Mouse (Mus musculus): Measurements from ENCODE around the gene Trcg1.
A peak's percentile ranks its signal among the peaks of the same experiment; 100 is the strongest.

The Trcg1 gene

GRCm38 (mm10) chr9:57233142-57233541 lies 3.2 kb upstream of the Trcg1 start:
- no peak for DNase-seq

- no peak for DNase-seq
Measured at GRCm38 (mm10) chr9:57233767-57234166, 2.6 kb upstream of the Trcg1 start.

GRCm38 (mm10) chr9:57237705-57238104 lies 1.3 kb downstream of the Trcg1 start:
- no peak for DNase-seq

DNA sequence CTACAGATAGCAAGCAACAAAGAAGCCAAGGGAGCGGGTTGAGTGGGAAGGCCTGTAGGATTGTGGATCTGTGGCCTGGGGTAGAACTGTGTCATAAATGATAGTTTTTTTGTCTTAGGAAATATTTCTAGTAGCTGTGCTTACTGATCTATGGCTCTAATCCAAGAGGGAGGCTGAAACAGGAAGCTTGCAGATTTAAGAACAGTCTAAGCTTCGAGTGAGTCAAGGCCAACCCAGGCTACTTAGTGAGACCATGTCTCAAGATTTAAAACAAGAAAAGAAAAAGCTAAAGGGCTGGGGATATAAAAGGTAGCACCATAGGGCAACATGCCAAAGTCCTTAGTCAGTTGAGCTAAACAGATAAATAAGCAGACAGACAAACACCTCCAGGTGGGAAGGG lies 1.9 kb downstream of the Trcg1 start:
- no peak for DNase-seq

DNA sequence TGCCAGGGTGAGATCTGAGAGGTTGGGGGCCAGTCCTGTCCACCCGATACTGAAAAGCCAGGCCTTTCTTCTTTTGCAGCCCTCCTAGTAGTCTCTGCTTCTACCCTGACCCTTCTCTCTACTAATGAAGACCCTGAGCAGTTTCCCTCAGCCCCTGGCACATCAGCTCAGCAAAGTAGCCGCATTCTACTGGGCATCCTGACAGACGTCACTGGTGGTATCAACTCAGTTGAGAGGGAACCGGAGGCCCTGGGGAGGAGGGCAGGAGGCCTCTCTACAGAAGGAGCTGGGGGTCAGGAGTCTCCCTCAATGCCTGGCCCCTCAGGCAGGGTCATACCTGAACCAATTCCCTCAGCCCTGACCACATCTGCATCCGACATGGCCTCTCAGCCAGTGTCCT lies 4.8 kb downstream of the Trcg1 start:
- no peak for DNase-seq

GRCm38 (mm10) chr9:57242916-57243315 lies 6.6 kb downstream of the Trcg1 start:
- no peak for DNase-seq

DNA sequence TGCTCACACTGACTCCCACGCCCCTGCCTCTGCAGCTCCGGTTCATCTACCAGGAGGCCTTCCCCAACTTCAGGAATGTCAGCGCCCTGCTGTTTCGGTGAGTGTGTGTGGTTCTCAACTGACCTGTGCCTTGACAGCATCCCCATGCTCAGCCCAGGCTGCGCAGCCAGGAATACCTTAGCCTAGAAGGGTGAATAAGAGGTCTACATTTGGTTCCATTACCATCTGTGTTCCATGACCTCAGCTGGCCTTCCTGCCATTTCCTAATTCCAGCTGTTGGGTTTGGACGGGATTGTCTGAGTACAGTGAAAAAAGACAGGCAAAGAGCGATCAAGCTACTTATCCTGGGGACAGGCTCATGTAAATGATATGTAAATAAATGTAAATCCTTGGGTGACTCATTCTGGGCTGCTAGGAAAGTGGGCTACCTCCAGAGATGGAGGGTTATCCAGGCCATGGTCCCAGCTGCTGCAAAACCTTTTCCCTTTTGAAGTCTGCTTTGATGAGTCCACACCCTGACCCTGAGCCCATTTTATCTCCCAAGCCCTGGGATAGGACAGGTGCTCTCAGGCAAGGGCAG lies 7.8 kb downstream of the Trcg1 start:
- DNase-seq = no peak

DNA sequence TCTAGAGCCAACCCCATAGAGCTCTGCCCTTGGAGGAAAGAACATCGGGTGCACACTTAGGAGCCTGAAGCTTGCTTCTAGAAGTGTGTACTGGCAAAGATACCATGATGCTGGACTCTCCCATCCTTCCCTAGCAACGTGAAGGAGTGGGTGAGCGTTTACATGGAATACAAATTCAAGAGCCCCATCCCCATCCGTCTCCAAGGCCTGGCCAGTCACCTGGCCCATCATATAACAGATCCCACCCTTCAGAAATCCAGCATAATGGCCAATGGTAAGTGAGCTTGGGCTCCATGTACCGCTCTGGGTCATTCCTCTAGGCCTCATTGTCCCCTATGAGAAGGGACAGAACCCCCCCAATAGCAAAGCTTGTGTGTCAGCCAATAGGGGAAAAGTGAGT lies 10.1 kb downstream of the Trcg1 start:
- no peak for DNase-seq

DNA sequence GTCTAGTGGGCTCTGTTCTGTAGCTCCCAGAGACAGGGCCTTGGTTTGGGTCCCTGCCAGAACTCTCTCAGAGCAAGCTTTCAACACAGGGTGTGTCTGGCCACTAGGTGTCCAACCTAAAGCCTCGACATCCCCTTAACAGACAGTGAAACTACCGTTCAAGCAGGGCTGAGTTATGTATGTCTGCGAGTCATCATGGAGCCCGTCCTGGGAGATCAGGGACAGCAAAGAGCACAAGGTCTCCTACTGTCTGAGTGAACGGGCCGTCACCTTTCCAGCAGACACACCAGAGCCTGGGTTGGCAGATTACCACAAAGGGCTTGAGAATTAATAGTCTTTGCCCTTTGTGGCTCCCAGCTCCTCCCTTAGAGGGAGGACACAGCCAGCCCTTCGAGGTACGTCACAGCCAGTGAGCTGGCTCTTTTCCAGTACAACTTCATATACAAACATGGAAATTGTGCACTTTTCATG lies 10.9 kb downstream of the Trcg1 start:
- DNase-seq = no peak

DNA sequence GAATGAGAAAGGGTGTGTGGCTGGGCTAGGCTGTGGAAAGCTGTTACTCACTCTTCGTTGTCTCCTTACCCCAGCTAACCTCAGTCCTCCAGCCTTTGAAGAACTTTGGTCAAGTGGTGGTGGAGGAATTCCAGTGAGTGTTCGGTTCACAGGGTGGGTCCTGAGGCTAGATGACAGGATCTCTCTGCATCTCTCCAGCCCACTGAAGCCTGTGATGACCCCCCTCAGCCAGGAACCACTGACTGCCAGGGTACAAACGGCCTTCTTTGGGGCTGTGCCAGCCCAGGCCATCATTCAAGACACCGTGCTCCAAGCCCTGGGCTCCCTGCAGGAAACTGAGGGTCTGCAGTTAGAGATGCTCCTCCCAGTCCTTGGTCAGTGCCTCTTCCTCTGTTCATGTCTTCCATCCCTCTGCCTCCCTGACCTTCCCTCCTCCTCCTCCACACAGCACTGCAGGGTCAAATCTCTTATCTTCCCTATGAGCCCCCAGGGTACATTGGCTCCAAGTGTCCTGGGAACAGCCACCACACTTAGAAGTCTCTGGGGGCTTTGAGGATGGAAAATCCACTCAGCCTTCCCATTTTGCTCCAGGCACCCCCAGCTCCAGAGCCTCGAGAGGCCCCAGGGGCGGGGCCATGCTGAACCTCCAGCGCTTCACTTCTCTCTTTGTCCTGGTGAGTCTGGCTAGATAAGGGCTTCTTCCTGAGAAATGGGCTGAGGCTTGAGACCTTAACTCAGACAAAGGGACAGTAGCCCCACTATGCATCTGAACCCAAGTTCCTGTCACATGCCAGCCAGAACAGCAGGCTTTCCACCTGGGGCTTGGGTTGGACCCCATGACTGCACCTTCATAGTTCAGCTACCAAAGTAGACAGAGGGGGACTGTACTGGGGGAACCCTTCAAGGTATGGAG lies 11.9 kb downstream of the Trcg1 start:
- no peak for DNase-seq

GRCm38 (mm10) chr9:57250026-57250425 lies 13.7 kb downstream of the Trcg1 start:
- no peak for DNase-seq

GRCm38 (mm10) chr9:57251139-57251538 lies 14.8 kb downstream of the Trcg1 start:
- DNase-seq = no peak

DNA sequence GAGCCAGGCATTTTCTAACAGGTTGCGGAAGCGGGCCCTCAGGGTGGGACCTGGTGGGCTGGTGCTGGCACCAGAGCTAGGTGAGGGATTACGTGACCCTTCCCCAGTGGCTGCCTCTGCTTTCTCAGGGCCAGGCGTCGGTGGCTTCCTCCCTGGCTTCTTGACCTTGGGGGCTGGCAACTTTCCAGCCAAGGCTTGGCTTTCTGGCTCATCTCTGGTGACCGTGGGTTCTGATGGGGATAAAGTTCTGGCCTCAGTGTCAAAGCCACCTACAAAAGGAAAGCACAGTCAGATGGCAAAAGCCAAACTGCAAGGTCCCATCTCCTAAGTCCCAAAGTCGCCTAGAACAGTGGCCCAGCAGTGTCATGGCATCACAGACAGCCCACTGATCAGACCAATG lies 17.7 kb downstream of the Trcg1 start:
- DNase-seq = no peak

- DNase-seq = no peak
Measured at GRCm38 (mm10) chr9:57254823-57255495, 18.6 kb downstream of the Trcg1 start.

DNA sequence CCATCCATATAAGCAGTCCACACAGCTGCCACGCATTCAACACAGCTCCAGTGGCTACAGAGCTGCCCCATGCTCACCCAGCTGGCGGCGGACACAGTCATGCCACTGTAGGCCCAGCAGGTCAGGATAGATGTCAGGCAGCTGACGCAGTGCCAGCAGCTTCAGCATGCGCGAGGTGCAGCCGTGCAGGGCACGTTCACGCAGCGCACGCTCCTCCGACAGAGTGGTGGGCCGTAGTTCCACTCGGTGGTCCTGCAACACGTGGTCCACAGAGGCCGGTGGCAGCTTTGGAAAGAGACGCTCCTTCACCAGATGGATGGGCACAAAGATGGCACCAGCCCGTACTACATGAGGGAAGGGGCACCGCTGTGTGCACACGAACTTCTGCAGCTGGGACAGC lies 20.0 kb downstream of the Trcg1 start:
- no peak for DNase-seq

DNA sequence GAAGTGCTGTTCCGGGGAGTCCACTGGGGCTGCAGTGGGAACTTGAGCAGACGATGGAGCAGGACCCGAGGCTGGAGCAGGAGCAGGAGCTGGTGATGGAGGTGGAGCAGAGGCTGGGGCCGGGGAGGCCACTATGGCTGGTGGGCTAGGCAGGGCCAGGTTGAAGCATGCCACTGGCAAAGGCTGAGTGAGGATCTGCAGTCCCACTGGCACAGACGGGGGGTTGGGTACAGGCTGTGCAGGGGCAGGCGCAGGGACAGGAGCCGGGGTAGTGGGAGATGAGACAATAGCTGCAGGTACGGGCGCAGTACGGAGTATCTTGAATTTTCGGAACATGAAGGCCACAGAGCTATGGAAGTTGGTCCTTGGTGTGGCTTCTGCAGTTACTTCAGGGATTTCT lies 20.5 kb downstream of the Trcg1 start:
- no peak for DNase-seq

- DNase-seq = no peak
Measured at GRCm38 (mm10) chr9:57257627-57258026, 21.3 kb downstream of the Trcg1 start.

GRCm38 (mm10) chr9:57259736-57260135 lies 23.4 kb downstream of the Trcg1 start:
- peak; percentile 92 for DNase-seq

DNA sequence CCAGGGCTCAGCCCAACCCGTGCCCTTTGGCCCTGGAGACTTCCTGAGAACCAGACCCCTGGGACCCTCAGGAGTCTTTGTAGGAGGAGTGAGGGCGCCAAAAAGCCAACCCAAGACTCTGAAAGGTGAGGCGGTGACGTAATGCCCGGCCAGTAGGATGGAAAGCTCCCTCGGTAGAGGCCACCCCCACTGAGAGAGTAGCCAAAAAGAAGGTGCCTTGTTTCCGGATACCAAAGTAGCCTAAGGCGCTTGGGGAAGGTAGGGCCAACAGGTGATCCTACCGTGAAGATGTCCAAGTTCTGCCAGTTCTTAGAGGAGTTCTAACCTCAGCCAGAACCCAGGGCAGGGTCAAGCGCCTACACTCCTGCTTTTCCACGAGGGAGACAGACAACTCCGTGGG lies 24.6 kb downstream of the Trcg1 start:
- DNase-seq = no peak

DNA sequence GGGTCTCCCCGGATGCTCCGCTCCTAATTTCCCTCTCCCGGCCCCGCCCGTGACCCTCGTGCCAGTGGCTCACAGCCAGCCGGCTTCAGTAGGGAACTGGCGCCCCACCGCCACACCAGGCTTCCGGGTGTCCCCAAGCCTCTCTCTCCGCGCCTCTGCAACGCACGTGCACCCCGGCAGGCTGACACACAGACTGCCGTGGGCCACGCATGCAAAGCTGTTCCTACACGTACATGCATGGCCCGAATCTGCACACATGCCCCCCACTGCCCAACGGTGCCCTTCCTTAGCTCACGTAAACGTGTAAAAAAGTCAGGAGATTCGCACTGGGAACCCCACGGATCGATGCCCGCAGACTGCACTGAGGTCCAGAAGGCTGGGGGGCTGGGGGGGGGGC lies 25.2 kb downstream of the Trcg1 start:
- DNase-seq = peak; percentile 47

GRCm38 (mm10) chr9:57261913-57262794 lies 25.8 kb downstream of the Trcg1 start, which contains the start of gene 1700017B05Rik:
Gene 1700017B05Rik, minus strand, starts transcription at chr9:57262612.
- peak; percentile 86 for DNase-seq

- DNase-seq = no peak
Measured at GRCm38 (mm10) chr9:57262795-57263684, 26.7 kb downstream of the Trcg1 start.
